Mouse (Mus musculus): ENCODE data around the gene Adpgk. TPM values are rescaled to one million over a fixed set of nuclear protein-coding genes. Genes with fewer than 3 reads are reported as not detected.

Gene Adpgk
- total RNA-seq (2017), result 54.1 and 58.5 TPM in 2 replicates

GRCm38 (mm10) chr9:59290957-59291687, at the start of gene Adpgk:
Adpgk (plus strand) TSS chr9:59291558.
- peak; percentile 95 for ATAC-seq (ENCODE audit: extremely low read depth, insufficient number of reproducible peaks, low FRiP score, poor library complexity, severe bottlenecking)

GRCm38 (mm10) chr9:59245181-59245580, 46.2 kb upstream of the Adpgk start:
- ATAC-seq (ENCODE audit: extremely low read depth, insufficient number of reproducible peaks, low FRiP score, poor library complexity, severe bottlenecking), result no peak

DNA sequence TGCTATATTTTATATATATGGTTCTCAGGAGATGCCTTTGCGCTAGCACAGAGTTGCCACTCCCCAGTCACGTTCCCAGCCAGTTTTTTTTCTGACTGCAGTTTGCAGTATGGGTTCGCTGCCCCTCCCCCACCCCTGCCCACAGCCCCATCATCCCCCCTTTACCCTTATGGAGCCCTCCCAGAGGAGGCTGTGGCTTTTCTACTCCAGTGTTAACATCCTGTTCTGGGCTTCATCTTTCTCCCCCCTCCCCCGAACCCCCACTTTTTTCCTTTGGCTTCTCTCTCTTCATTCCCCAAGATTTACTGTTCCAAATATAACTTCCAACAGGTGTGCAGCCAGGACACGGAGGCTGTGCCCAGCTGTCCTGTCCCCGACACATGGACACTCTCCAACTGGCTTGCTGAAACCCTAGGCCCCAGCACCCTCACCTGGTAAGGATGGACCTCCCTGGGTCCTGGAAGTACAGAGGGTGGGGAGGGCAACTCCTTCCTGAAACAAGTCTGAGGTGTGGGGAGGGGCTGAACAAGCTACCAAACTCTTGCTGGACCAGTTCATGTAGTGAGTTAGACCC, 44.8 kb upstream of the Adpgk start:
- no peak for ATAC-seq (ENCODE audit: extremely low read depth, insufficient number of reproducible peaks, low FRiP score, poor library complexity, severe bottlenecking)

- ATAC-seq (ENCODE audit: extremely low read depth, insufficient number of reproducible peaks, low FRiP score, poor library complexity, severe bottlenecking), result no peak
Observed at GRCm38 (mm10) chr9:59249359-59249758, 42.0 kb upstream of the Adpgk start.

DNA sequence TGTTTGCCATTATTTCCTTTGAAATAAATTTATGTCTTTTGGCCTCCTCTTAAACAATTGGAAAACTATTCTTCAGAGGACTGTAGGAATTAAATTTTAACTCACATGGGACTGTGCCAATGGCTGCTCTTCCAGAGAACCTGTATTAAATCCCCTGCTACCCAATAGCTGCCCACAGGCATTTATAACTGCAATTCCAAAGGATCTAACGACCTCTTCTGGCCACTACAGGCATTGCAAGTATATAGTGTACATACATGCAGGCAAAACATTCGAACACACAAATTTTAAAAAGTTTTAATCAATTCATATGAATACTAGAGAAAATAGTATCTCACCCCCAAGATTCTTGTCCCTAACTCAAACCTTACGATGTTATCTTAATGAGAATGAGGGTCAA, 41.1 kb upstream of the Adpgk start:
- no peak for ATAC-seq (ENCODE audit: extremely low read depth, insufficient number of reproducible peaks, low FRiP score, poor library complexity, severe bottlenecking)

GRCm38 (mm10) chr9:59254716-59255421, 36.5 kb upstream of the Adpgk start:
- ATAC-seq (ENCODE audit: extremely low read depth, insufficient number of reproducible peaks, low FRiP score, poor library complexity, severe bottlenecking), result no peak

- ATAC-seq (ENCODE audit: extremely low read depth, insufficient number of reproducible peaks, low FRiP score, poor library complexity, severe bottlenecking), result no peak
Observed at GRCm38 (mm10) chr9:59259806-59260454, 31.4 kb upstream of the Adpgk start.

- ATAC-seq (ENCODE audit: extremely low read depth, insufficient number of reproducible peaks, low FRiP score, poor library complexity, severe bottlenecking), result 0 out of 2 replicates have a peak, but pooled peaks have one; percentile 13
Observed at GRCm38 (mm10) chr9:59266332-59266731, 25.0 kb upstream of the Adpgk start.

GRCm38 (mm10) chr9:59269728-59270127, 21.6 kb upstream of the Adpgk start:
- no peak for ATAC-seq (ENCODE audit: extremely low read depth, insufficient number of reproducible peaks, low FRiP score, poor library complexity, severe bottlenecking)

GRCm38 (mm10) chr9:59271081-59271480, 20.3 kb upstream of the Adpgk start:
- no peak for ATAC-seq (ENCODE audit: extremely low read depth, insufficient number of reproducible peaks, low FRiP score, poor library complexity, severe bottlenecking)

DNA sequence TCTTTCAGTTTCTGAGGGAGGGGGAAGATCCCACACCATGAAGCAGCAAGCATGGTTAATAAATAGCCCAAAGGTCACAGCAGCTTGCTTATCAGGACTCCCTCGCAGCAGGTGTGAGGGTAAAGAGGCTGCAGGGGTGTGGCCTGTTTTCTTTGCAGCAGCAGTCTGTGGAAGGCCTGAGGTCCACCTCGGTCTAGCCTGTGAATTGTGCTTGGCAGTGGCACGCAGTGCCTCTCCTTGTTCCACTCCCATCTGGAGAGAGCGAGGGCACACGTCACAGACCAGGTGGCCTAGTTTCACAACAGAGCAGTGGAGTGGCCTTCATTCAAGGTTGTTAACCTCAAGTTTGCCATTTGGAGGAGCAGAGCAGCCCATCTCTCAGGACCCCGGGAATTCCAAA, 19.6 kb upstream of the Adpgk start:
- no peak for ATAC-seq (ENCODE audit: extremely low read depth, insufficient number of reproducible peaks, low FRiP score, poor library complexity, severe bottlenecking)

DNA sequence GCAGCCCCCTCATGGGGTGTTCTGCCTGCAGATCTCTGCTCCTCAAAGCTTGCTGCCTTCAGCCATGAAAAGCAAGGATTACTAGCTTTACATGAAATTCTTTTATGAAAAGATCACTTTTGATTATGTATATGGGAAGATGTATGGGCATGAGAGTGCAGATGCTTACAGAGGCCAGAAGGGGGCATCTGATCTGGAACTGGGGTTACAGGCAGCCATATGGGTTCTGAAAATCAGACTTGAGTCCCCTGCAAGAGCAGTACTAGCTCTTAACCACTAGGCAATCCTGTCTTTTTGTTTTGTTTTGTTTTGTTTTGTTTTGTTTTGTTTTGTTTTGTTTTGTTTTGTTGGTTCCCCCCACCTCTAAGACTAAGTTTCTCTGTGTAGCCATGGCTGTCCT, 18.2 kb upstream of the Adpgk start:
- ATAC-seq (ENCODE audit: extremely low read depth, insufficient number of reproducible peaks, low FRiP score, poor library complexity, severe bottlenecking), result no peak

DNA sequence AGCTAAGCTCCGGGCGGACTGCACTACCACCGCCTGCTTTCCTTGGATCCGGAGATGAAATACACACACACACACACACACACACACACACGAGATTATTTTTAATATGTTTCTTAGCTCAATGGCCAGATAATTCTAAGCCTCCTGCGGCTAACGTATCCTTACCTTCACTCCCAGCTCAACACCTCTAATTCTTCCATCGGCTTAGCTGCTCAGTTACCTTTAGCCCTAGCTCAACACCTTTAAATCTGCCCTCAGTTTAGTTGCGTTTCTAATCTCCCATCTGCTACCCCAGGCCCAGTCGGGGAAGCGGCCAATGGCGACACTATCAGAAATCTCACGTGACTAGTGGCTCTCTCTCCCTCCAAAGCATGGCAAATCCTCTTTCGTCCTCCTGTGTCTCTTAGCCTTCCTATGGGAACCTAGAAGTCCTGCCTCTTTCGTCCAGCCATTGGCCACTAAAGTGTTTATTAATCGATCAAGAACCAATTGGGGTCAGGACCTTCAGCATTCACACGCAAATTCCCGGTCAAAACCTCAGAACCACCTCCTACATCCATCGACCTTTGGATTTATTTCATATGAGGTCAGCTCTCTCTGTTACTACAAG, 16.4 kb upstream of the Adpgk start:
- ATAC-seq (ENCODE audit: extremely low read depth, insufficient number of reproducible peaks, low FRiP score, poor library complexity, severe bottlenecking), result no peak

DNA sequence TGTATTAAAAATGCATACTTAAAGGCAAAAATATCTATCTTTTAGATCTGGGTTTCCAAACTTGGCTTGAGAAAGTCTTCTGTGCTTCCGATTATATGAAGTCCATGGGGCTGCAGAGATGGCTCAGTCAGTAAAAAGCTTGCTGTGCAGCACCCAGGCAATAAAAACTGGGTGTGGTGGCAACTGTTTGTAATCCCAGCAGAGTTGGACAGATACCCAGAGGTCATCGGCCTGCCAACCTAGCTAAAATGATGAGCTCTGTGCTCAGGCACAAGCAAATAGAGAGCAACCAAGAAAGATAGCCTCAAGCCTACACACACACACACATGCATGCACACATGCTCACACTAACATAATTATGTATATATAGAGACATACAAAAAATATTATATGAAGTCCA, 13.2 kb upstream of the Adpgk start:
- ATAC-seq (ENCODE audit: extremely low read depth, insufficient number of reproducible peaks, low FRiP score, poor library complexity, severe bottlenecking), result no peak

DNA sequence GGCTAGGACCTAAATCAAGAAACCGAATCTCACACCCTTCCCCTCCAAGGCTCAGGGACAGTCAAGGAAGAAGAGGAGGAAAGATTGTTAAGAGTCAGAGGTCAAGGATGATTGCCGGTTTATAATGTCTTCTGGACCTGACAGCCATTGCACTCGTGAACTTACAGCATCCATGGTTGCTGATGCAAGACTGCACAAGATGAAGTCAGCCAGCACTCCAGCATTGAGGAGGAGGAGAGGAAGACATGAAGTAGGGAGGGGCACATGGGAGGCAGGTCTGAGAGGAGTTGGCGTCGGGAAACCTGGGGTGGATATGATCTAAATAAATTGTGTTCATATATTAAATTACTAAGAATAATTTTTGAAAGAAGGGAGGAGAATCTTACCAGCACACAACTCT, 12.7 kb upstream of the Adpgk start:
- ATAC-seq (ENCODE audit: extremely low read depth, insufficient number of reproducible peaks, low FRiP score, poor library complexity, severe bottlenecking), result no peak

DNA sequence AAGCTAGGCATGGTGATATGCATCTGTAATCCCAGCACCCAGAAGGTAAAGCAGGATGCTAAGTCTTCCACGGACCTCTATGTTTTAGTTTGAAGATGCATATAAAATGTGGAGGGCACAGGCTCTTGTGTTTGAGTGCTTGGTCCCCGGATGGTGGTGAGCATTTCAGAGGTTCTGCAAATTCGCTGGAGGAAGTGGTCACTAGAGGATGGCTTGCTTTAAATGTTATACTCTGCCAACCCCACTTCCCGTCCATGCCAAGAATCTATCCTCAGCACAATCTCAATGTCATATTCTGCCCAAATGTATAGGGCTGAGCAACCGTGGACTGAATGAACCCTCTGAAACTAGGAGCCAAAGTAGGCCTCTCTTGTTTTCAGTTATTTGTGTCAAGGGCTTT, 10.5 kb upstream of the Adpgk start:
- no peak for ATAC-seq (ENCODE audit: extremely low read depth, insufficient number of reproducible peaks, low FRiP score, poor library complexity, severe bottlenecking)

DNA sequence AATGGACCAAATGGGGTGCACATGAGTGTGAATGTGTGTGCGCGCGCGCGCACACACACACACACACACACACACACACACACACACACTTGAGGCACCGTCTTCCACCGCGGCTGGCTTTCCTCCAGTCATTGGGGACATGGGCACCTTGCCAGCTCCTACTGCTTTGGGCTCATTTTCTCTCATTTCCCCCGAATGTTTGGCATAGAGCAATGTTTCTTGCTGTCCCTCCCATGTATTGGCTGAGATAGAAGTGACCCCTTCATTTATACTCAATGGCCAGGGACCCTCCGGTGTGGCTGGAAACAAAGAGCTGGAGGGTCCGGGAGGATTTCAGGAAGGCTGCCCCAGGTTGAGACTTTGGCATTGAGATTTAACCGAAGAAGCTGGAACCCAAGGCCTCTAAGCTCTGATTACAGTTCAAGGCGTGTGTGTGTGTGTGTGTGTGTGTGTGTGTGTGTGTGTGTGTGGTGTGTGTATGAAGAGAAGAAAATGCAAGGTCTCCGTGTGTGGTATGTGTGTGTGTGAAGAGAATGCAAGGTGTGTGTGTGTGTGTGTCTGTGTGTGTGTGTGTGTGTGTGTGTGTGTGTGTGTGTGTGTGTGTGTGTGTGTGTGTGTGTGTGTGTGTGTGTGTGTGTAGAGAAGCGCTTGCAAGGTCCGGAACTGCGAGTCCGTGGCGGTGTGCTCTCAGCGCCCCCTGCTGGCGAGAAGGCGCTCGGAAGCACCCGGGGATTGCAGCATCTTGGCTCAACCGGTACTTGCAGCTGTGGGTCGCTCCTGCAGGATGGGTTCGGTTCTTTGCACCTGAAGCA, 9.3 kb upstream of the Adpgk start:
- peak; percentile 79 for ATAC-seq (ENCODE audit: extremely low read depth, insufficient number of reproducible peaks, low FRiP score, poor library complexity, severe bottlenecking)

GRCm38 (mm10) chr9:59282683-59282986, 8.7 kb upstream of the Adpgk start:
- ATAC-seq (ENCODE audit: extremely low read depth, insufficient number of reproducible peaks, low FRiP score, poor library complexity, severe bottlenecking), result no peak

DNA sequence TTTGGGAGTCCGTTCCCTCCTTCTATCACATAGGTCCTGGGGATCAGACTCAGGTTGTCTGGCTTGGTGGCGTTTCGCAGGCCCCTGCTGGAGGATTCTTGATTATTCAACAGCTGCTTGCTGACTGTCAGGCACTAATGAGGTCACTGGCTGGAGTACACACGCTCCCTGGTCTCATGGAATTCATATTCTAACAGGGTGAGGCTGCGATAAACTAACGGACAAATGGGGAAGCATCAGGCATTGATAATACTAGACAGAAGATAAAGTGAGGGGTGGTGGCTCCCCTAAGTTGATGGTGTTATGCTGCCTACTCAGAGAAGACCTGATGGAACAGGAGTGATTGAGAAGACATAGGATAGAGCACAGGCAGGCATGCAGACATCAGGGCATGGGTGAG, 5.7 kb upstream of the Adpgk start:
- ATAC-seq (ENCODE audit: extremely low read depth, insufficient number of reproducible peaks, low FRiP score, poor library complexity, severe bottlenecking), result no peak
